31 mouse cellular contexts compared by ENCODE assay signal in the genomic region with DNA sequence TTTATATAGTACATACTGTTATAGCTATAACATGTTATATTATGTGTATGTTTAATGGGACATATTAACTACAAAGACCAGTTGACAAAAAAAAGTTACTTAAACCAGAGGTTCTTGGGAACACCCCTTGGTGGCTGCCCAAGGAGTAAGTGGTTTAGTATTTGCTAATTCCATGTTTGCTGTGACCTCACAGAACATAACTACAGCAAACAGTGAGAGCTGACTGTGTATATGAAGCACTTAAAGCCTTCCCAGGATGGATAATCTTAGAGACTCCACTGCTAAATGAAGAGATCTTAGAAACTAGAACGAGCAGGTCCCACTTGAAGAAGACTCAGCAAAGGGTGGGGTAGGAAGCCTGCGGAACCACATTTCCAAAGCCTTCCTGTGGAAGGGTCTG.
"Had no signal": no experiment of that assay in that cellular context is flagged by ENCODE, and none has a peak within 500 bp of the region (broad histone marks: within the 10 kb centered on the region; RNA-seq: fewer than 3 reads in every experiment).

No protein-coding gene starts in this region.

- H3K4me3 ChIP-seq: left cerebral cortex, adult 2 months; limb, embryonic 10.5 days; limb, embryonic 12.5 days; limb, embryonic 13.5 days; limb, embryonic 15.5 days; liver, embryonic 12.5 days; liver, embryonic 13.5 days; liver, embryonic 15.5 days; lung, embryonic 15.5 days; megakaryocyte, embryonic 14.5 days; midbrain, embryonic 10.5 days; midbrain, embryonic 12.5 days; midbrain, embryonic 13.5 days; midbrain, embryonic 15.5 days; myocyte; neural tube, embryonic 12.5 days had no signal

- DNase-seq: left cerebral cortex, postnatal 4 days; liver; liver, embryonic 13.5 days; liver, postnatal 0 days; lung, adult 2 months; lung, embryonic 14.5 days; lung, postnatal 10 days; lung, postnatal 14 days; lung, postnatal 36 days; lung, postnatal 4 days; midbrain, embryonic 14.5 days had no signal

- H3K36me3 ChIP-seq: limb, embryonic 10.5 days; limb, embryonic 12.5 days; limb, embryonic 13.5 days; limb, embryonic 15.5 days; liver, embryonic 12.5 days; liver, embryonic 13.5 days; liver, embryonic 15.5 days; lung, embryonic 15.5 days; midbrain, embryonic 10.5 days; midbrain, embryonic 12.5 days; midbrain, embryonic 13.5 days; midbrain, embryonic 15.5 days; neural tube, embryonic 12.5 days had no signal

- H3K27ac ChIP-seq: left cerebral cortex, adult 2 months; limb, embryonic 10.5 days; limb, embryonic 12.5 days; limb, embryonic 13.5 days; limb, embryonic 15.5 days; liver, embryonic 12.5 days; liver, embryonic 13.5 days; liver, embryonic 14.5 days; liver, embryonic 15.5 days; lung, embryonic 15.5 days; macrophage; midbrain, embryonic 10.5 days; midbrain, embryonic 12.5 days; midbrain, embryonic 13.5 days; midbrain, embryonic 15.5 days; neural tube, embryonic 12.5 days had no signal

- H3K9me3 ChIP-seq: limb, embryonic 10.5 days; limb, embryonic 12.5 days; limb, embryonic 13.5 days; limb, embryonic 15.5 days; liver, embryonic 12.5 days; liver, embryonic 13.5 days; liver, embryonic 15.5 days; lung, embryonic 15.5 days; midbrain, embryonic 10.5 days; midbrain, embryonic 12.5 days; midbrain, embryonic 13.5 days; midbrain, embryonic 15.5 days; neural tube, embryonic 12.5 days had no signal

- H3K27me3 ChIP-seq: limb, embryonic 12.5 days; limb, embryonic 13.5 days; limb, embryonic 15.5 days; liver, embryonic 12.5 days; liver, embryonic 13.5 days; liver, embryonic 15.5 days; lung, embryonic 15.5 days; midbrain, embryonic 12.5 days; midbrain, embryonic 13.5 days; midbrain, embryonic 15.5 days; neural tube, embryonic 12.5 days had no signal

- H3K4me2 ChIP-seq: limb, embryonic 12.5 days; limb, embryonic 13.5 days; limb, embryonic 15.5 days; liver, embryonic 11.5 days; liver, embryonic 12.5 days; liver, embryonic 13.5 days; liver, embryonic 15.5 days; lung, embryonic 14.5 days; lung, embryonic 15.5 days; midbrain, embryonic 11.5 days; midbrain, embryonic 12.5 days; midbrain, embryonic 13.5 days; midbrain, embryonic 15.5 days; neural tube, embryonic 12.5 days had no signal

- ATAC-seq: liver, embryonic 12.5 days; liver, postnatal 0 days; midbrain, embryonic 13.5 days; midbrain, embryonic 15.5 days; midbrain, embryonic 16.5 days had no signal

- H3K9ac ChIP-seq: limb, embryonic 12.5 days; limb, embryonic 13.5 days; limb, embryonic 15.5 days; liver, embryonic 12.5 days; liver, embryonic 13.5 days; liver, embryonic 14.5 days; liver, embryonic 15.5 days; liver, postnatal 0 days; lung, embryonic 14.5 days; lung, embryonic 15.5 days; midbrain, embryonic 12.5 days; midbrain, embryonic 13.5 days; midbrain, embryonic 15.5 days; neural tube, embryonic 12.5 days had no signal

- H3K4me1 ChIP-seq: limb, embryonic 12.5 days; limb, embryonic 15.5 days; liver, embryonic 12.5 days; liver, embryonic 13.5 days; midbrain, embryonic 10.5 days; midbrain, embryonic 12.5 days; midbrain, embryonic 13.5 days; midbrain, embryonic 15.5 days; neural tube, embryonic 12.5 days had no signal
